ENCODE assay signal across 1 mouse cellular context in the genomic region with DNA sequence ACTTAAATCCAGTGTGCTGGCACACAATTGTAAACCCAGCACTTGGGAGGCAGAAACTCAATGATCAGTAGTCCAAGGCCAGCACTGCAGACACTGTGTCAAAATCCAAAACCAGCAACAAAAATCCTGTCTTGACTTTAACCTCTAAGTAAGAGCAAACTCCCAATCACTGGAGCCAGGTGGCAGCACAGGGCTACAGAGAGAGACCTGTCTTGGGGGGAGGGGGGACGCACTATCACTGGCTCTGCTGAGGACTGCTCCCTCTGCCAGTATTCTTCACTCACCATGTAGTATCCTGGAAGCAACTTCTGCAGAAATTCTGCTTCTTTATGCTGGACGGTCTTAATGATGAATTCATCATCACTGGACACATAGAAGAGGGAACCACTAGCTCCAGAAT.
TF ChIP-seq lines count a peak whose summit lies in the region.

No protein-coding gene starts in this region.

TF ChIP-seq in MEL, 35 proteins besides CTCF, POLR2A, EP300 and RAD21:
- no peak for TF ChIP-seq RCOR1 (IDR thresholded peaks at IDR 0.05; ENCODE audit: low read depth, low read length)
- peak; percentile 27; the same call in 1 of the 2 replicates for TF ChIP-seq SMC3 (IDR thresholded peaks at IDR 0.05; ENCODE audit: low read depth, low read length)
- no peak for TF ChIP-seq ETS1 (IDR thresholded peaks at IDR 0.05; ENCODE audit: low read depth, low read length)
- no peak for TF ChIP-seq USF1 (IDR thresholded peaks at IDR 0.05; ENCODE audit: low read depth, low read length)
- no peak for TF ChIP-seq GABPA (IDR thresholded peaks at IDR 0.05; ENCODE audit: low read depth, low read length)
